Mouse (Mus musculus) small intestine, adult 2 months (tissue): ENCODE results near the gene Dlg2. TPM values are rescaled to one million over a fixed set of nuclear protein-coding genes. Genes with fewer than 3 reads are reported as not detected.

ENCODE experiments used
- H3K27ac ChIP-seq: fragments of 200-500 bp; 2 replicates; pipeline ENCODE4 v1.5.1; 2012; ENCODE audit warnings: low read depth, low read length, control low read depth, inconsistent platforms; ENCODE audit not compliant: insufficient read depth
- H3K27me3 ChIP-seq: fragments of 200-500 bp; 2 replicates; pipeline ENCODE4 v1.6.1; 2012; ENCODE audit warnings: mild to moderate bottlenecking, moderate library complexity, low read length, inconsistent platforms; ENCODE audit not compliant: control insufficient read depth, insufficient read depth
- H3K36me3 ChIP-seq: fragments of 200-500 bp; 2 replicates; pipeline ENCODE4 v1.6.1; 2012; ENCODE audit warnings: mild to moderate bottlenecking, low read length, control low read depth, inconsistent platforms; ENCODE audit not compliant: control insufficient read depth, insufficient read depth
- H3K4me1 ChIP-seq: fragments of 200-500 bp; 2 replicates; pipeline ENCODE4 v1.6.1; 2012; ENCODE audit warnings: low read length, inconsistent platforms, mixed read lengths; ENCODE audit not compliant: control insufficient read depth, insufficient read depth, insufficient read length
- H3K4me3 ChIP-seq: fragments of 200-500 bp; 2 replicates; pipeline ENCODE4 v1.5.1; 2012; ENCODE audit warnings: low read depth, mild to moderate bottlenecking, control low read depth, inconsistent platforms, low read length, moderate library complexity
- CTCF ChIP-seq: fragments of 200-500 bp; IDR thresholded peaks from 2 replicates; pipeline ENCODE4 v1.5.1; 2012; ENCODE audit warnings: low read depth, mild to moderate bottlenecking, control low read depth, inconsistent platforms, low read length, moderate library complexity, mixed read lengths; ENCODE audit not compliant: insufficient replicate concordance, insufficient read length; ENCODE audit errors: extremely low read depth
- POLR2A ChIP-seq: fragments of 200-500 bp; IDR thresholded peaks from 2 replicates; pipeline ENCODE4 v1.6.1; 2012; ENCODE audit warnings: low read depth, mild to moderate bottlenecking, control low read depth, inconsistent platforms, low read length, moderate library complexity
- WGBS: fragments of 180-500 bp; shearing (Covaris S2); methylation state at CpG from one replicate; pipeline ENCODE4 v1.1.7; 2018; 5-methylcytosine and 5-hydroxymethylcytosine counted together
- polyA plus RNA-seq: library from polyadenylated mRNA; depleted of rRNA; stranded (reverse); fragments of >200 nt; gene quantifications from 2 replicates; pipeline ENCODE4 v1.2.3, GENCODE M21; 2012

Gene Dlg2
- polyA plus RNA-seq, 1 experiment, result 0.38 TPM

- Histone ChIP-seq H3K4me1 (no peaks in the 10 kb centered on the region), H3K36me3 (no peaks in the 10 kb centered on the region), H3K4me3 (no peak overlapping the region), H3K27ac (no peak overlapping the region), H3K27me3 (no peaks in the 10 kb centered on the region)
- WGBS, result 73% methylated on average over 8 of the region's 8 CpGs
- TF ChIP-seq CTCF, result no peak
- no peak for TF ChIP-seq POLR2A
These were observed 1816.5 kb downstream of the Dlg2 start for GRCm38 (mm10) chr7:92292918-92293518.

DNA sequence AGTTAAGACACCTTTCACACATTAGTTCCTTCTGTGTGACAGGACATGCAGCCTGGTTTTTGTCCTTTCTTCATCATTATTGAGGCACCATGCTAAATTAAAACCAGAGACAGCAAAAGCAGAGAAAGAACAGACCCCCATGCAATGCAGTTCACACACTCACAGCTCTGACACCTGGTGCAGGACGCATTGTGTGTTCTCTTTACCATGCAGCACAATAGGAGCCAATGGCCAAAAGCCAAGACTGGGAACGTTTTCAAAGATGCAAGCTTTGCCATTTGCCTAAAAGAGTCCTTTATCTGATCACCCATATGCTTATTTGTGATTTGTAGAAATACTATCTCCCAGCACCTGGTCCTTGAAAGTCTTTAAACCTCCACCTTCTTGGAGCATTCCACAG, 1824.6 kb downstream of the Dlg2 start:
- TF ChIP-seq POLR2A (no peak), CTCF (no peak)
- H3K36me3 ChIP-seq, result no peaks in the 10 kb centered on the region
- no peaks in the 10 kb centered on the region for H3K27me3 ChIP-seq
- no peaks in the 10 kb centered on the region for H3K4me1 ChIP-seq
- no peak overlapping the region for H3K27ac ChIP-seq
- 53% methylated on average over 2 of the region's 2 CpGs for WGBS
- H3K4me3 ChIP-seq, result no peak overlapping the region

- H3K36me3 ChIP-seq, result no peaks in the 10 kb centered on the region
- no peak overlapping the region for H3K4me3 ChIP-seq
- TF ChIP-seq CTCF (no peak), POLR2A (no peak)
- no peak overlapping the region for H3K27ac ChIP-seq
- H3K4me1 ChIP-seq, result no peaks in the 10 kb centered on the region
- WGBS, result 81% methylated on average over 2 of the region's 2 CpGs
- H3K27me3 ChIP-seq, result no peaks in the 10 kb centered on the region
These were observed 1831.2 kb downstream of the Dlg2 start for GRCm38 (mm10) chr7:92307634-92308033.

- 49% methylated on average over 2 of the region's 2 CpGs for WGBS
- H3K4me1 ChIP-seq, result no peaks in the 10 kb centered on the region
- no peak overlapping the region for H3K4me3 ChIP-seq
- H3K36me3 ChIP-seq, result no peaks in the 10 kb centered on the region
- H3K27ac ChIP-seq, result no peak overlapping the region
- TF ChIP-seq CTCF (no peak), POLR2A (no peak)
- no peaks in the 10 kb centered on the region for H3K27me3 ChIP-seq
These were observed 1831.7 kb downstream of the Dlg2 start for GRCm38 (mm10) chr7:92308168-92308567.

- no peaks in the 10 kb centered on the region for H3K36me3 ChIP-seq
- H3K4me3 ChIP-seq, result no peak overlapping the region
- no peak overlapping the region for H3K27ac ChIP-seq
- WGBS, result 71% methylated on average over 6 of the region's 6 CpGs
- no peak for TF ChIP-seq CTCF
- TF ChIP-seq POLR2A, result no peak
- no peaks in the 10 kb centered on the region for H3K4me1 ChIP-seq
- H3K27me3 ChIP-seq, result no peaks in the 10 kb centered on the region
These were observed 1839.9 kb downstream of the Dlg2 start for GRCm38 (mm10) chr7:92316389-92316788.

GRCm38 (mm10) chr7:92319469-92319868, 1843.0 kb downstream of the Dlg2 start:
- H3K4me1 ChIP-seq, result no peaks in the 10 kb centered on the region
- H3K27me3 ChIP-seq, result no peaks in the 10 kb centered on the region
- no peak overlapping the region for H3K4me3 ChIP-seq
- H3K27ac ChIP-seq, result no peak overlapping the region
- no peaks in the 10 kb centered on the region for H3K36me3 ChIP-seq
- WGBS, result 85% methylated on average over 1 of the region's 1 CpGs
- no peak for TF ChIP-seq POLR2A
- TF ChIP-seq CTCF, result no peak

GRCm38 (mm10) chr7:92320181-92320580, 1843.7 kb downstream of the Dlg2 start:
- Histone ChIP-seq H3K4me1 (no peaks in the 10 kb centered on the region), H3K4me3 (no peak overlapping the region)
- TF ChIP-seq POLR2A (no peak), CTCF (no peak)

DNA sequence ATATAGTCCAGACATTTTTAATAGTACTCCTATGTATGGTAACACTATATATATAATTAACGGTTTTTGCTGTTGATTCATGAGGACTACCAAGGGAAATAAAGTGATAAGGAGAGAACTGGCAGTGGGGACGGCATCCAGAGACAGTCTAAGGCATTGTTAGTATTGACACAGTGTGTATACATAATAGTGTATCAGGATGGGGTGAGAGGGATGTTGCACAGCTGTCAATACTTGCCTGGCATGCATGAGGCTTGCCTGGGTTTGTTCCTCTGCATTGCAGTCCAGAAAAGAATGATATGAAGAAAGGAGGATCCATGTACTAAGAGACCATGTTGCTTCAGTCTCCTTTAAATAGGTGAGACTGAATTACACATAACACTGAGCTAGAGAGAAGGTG, 1845.3 kb downstream of the Dlg2 start:
- H3K27ac ChIP-seq, result no peak overlapping the region
- no peak overlapping the region for H3K4me3 ChIP-seq
- TF ChIP-seq POLR2A (no peak), CTCF (no peak)
- no peaks in the 10 kb centered on the region for H3K36me3 ChIP-seq
- WGBS, result 62% methylated on average over 2 of the region's 2 CpGs
- H3K27me3 ChIP-seq, result no peaks in the 10 kb centered on the region
- no peaks in the 10 kb centered on the region for H3K4me1 ChIP-seq

More at GRCm38 (mm10) chr7:92320181-92320580, 1843.7 kb downstream of the Dlg2 start:
- H3K27ac ChIP-seq, result no peak overlapping the region
- no peaks in the 10 kb centered on the region for H3K36me3 ChIP-seq
- no peaks in the 10 kb centered on the region for H3K27me3 ChIP-seq
